Mouse (Mus musculus): Measurements from ENCODE around the gene Gprin1.
"Not testable (repeated sequence)": the region's sequence is repeated elsewhere in the genome, so short reads cannot be mapped to it uniquely, and the experiment has no call there.

Gene Gprin1

DNA sequence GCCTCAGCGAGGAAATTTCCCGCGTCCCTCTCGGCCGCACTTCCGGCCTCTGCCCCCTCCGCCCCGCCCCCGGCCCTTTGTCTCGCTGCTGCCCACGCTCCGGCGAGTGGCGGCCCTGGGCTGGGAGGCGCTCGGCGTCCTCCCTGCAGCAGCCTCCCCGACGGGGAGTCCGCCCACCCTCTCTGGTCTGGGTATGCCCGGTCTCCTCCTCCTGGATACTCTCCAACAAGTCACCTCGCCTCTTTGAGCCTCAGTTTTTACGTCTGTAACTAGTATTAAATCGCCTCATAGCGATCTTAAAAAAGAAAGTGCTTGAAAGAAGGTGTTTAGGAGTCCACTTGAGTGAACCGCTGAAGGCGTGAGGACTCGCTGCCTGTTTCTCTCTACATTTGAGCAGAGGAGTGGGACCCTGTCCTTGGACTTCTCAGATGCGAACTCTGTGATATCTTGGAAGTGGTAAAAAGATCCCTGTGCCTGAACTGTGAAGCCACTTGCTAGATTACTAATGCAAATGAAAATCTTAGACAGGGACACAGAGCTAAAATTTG lies at the start of gene Gprin1:
Gene Gprin1 (minus strand): TSS at position 11 of the 548 bp plus-strand sequence.
- DNase-seq (ENCODE audit: low read depth) = no peak

GRCm38 (mm10) chr13:54798740-54799139 lies 49.1 kb upstream of the Gprin1 start:
- DNase-seq (ENCODE audit: low read depth) = no peak

DNA sequence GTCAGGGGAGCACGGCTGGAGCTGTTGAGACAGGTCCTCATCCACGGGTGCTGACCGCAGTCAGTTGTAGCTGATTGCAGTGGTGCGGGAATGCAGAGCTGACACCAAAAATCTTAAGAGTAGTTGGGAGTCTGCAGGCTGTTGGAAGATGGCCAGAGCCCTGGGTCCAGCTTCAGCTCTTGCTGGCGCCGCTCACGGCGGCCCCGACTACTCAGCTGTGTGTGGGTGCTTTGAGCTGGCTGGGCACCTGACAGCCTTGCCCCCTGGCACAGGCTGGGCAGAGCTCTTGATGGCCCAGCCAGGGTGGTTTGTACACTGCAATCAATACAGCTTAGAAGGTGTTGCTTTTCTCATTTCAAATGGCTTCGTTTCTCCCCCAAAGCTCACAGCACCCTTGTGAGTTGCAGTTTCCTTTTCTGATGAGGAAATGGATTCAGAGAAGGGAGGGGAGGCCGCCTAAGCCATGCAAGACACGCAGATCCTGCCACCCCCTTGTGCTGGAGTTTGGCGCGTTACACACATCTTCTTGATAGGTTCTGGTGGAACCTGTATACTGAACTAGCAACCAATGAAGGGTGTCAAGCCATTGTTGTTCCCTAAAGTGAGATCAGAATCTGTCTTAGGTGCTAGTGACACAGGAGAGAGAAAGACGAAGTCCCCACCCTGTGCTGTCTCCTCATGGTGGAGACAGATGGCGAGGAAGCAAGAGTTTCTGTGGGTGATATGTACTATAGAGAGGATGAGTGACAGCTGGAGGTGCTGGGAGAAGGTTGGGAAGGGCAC lies 48.4 kb upstream of the Gprin1 start:
- no peak for DNase-seq (ENCODE audit: low read depth)

DNA sequence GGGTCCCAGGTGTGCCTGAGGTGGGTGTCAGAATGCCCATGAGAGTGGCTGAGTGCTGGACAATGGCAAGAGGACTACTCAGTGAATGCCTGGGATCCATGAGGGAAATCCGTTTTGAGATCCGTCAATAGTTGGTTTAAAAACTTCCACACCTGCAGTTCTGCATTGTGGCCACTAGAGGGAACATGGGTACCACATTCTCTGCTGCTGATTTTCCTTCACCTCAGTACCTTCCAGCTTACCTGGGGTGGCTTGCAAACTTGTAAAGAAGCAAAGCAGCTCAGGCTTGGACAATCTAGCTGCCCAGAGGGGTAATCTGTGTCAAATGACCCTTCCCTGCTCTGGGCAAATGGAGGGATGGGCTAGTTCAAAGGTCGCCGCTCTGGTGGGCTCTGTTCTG lies 47.7 kb upstream of the Gprin1 start:
- peak; percentile 64 for DNase-seq (ENCODE audit: low read depth)

DNA sequence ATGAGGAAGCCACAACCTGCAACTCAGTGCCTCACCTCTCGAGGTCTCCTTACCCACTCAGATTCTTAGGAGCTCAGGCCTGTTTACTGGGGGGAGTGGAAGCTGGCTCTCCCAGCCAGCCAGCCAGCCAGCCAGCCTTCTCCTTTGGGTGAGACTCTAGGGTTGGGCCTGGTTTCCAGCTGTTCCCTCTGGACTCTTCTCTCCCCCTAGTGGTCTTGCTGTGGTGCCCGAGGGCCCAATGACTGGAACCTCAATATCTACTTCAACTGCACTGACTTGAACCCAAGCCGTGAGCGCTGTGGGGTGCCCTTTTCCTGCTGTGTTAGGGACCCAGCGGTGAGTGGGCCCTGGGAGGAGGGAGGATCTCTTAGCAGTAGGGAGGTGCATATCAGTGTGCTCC lies 45.2 kb upstream of the Gprin1 start:
- DNase-seq (ENCODE audit: low read depth) = no peak

GRCm38 (mm10) chr13:54794002-54794577 lies 44.4 kb upstream of the Gprin1 start:
- DNase-seq (ENCODE audit: low read depth) = no peak

DNA sequence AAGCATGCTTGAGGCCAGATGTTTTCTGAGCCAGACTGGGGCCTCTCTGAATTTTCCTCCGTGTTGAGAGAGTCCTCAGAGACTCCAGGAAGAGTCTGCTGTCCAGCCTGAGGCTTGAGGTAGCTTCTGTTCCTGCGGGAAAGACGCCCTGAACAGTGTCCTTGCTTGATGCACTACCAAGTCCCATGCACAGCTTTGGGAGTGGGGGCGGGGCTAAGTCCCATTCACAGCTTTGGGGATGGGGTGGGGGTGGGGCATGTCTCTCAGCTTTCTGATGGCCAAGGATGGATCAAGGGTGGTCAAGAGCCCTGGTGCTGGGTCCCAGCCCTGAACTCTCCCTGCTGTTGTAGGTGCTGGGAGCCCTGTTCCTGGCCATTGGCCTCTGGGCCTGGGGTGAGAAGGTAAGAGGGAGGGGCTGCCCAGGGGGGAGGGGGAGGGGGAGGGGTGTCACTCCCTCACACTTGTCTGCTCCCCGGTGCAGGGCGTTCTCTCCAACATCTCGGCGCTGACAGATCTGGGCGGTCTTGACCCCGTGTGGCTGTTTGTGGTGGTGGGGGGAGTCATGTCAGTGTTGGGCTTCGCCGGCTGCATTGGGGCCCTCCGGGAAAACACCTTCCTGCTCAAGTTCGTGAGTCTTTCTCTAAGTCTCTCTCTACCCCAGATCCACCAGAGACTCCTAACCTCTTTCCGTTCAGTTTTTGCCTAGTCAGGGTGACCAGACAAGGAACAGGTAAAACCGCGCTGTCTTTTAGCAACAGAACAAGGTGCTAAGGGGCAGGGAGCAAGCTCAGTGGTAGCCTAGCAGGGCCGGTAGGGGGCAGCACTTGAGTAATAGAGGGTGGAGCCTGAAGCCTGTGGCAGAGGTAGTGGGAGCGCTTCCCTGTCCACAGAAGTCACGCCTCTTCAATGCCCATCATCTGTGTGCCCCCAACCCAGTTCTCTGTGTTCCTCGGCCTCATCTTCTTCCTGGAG lies 42.9 kb upstream of the Gprin1 start:
- DNase-seq (ENCODE audit: low read depth) = peak; percentile 23

- peak; percentile 28 for DNase-seq (ENCODE audit: low read depth)
These were observed 40.1 kb upstream of the Gprin1 start for GRCm38 (mm10) chr13:54789561-54790397.

GRCm38 (mm10) chr13:54788740-54789560 lies 39.3 kb upstream of the Gprin1 start, which contains the start of gene Tspan17:
Gene Tspan17 (plus strand): TSS chr13:54789377.
- peak; percentile 80 for DNase-seq (ENCODE audit: low read depth)

- not testable (repeated sequence) for DNase-seq (ENCODE audit: low read depth)
These were observed 37.9 kb upstream of the Gprin1 start for GRCm38 (mm10) chr13:54787591-54787990.

DNA sequence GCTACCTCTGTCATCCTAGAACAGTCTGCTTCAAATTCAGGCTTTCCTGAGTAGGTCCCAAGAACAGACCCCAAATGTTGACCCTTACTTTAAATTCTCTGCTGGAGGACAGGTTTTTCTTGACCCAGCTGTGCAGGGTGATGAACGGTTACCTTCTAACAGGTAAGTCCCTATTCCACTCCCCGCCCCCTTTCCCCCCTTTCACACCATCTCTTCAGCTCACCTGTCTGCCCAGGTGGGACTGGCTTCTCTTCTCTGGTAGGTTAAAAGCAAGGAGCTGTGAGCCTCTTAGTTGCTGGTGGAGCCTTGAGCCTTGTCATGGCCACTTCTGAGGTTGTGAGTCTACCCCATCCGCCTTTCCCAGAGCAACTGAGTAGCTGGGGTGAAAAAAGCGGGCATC lies 34.0 kb upstream of the Gprin1 start, which contains the start of gene Eif4e1b:
Gene Eif4e1b (plus strand): TSS at position 301 of the 400 bp plus-strand sequence.
- DNase-seq (ENCODE audit: low read depth) = no peak

- no peak for DNase-seq (ENCODE audit: low read depth)
These were observed 33.6 kb upstream of the Gprin1 start for GRCm38 (mm10) chr13:54783235-54783634.

DNA sequence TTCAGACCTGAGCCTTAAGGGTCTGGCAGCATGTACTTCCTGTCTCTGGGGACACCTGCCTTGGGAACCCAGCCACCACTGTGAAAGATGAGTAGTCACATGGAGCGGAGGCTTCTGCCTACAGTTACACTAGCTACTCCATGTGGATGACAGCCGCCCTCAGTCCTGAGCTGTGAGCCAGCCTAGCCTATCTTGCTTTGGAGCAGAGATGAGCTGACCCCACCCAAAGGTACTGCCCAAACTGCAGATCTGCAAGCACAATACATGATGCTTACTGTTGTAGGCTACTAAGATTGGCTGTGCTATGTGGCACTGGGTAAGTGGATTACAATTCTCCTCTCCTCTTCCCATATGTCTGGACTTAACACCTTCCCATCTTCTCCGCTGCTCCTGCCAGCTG lies 31.4 kb upstream of the Gprin1 start:
- no peak for DNase-seq (ENCODE audit: low read depth)

DNA sequence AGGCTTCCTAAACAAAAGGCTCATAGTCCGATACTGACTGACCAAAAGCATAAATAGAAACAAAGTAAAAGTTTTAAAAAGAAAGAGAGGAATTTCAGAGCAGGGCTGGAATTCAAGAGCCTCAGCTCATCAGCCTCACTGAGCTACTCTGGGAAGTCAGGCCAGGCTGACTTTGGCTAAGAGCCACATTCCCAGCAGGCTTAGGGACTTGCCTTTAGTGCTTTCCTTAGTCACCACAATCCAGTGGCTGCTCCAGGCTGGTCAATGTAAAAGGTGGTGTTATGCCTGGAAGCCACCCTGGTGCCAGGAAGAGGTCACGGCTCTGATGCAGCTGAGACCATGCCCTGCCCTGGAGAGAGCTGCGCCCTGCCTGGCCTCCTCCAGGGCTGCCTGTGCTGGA lies 30.9 kb upstream of the Gprin1 start:
- no peak for DNase-seq (ENCODE audit: low read depth)

DNA sequence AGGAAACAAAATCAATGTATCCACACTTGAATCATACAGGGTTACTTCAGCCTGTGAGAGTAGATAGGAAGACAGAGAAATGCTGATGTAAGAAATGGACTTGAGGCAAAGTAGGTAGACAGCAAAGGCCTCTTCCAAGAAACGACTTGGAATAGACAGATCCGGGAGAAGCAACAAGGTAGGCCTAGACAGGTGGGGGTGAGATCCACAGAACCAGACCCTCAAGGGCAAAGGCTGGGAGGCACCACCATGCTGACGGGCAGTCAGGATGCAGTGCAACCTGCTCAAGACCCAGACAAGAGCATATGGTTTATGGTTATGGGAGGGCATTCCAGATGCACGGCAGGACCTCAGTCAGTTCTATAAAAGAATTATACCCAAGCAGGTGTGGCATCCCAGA lies 17.3 kb upstream of the Gprin1 start:
- DNase-seq (ENCODE audit: low read depth) = no peak

DNA sequence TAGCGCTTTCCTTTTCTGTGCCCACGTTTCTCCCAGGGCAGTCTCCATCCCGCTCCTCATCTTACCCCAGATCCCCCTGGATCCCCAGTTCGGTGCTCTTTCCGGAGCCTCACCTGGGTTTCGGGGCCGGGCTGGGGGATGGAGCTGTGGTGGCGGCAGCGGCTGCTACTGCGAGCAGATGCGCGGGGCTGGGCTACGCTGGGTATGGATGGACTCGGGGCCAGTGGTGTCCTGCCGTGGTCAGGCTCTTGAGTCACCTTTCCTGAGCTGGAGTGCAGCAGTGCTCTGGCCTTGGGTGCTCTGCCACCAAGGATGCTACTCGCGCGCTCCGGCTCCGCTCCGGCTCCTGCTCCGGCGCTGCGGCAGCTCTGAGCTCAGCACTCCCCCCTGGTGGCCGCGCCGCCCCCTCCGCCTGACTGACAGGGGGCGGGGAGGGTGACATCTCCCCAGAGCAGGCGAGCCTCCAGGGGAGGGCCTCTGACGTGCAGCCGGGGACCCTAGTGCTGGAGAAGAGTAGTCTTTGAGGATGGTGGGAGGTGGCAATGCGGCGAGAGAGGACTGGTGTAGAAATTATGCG lies 16.6 kb upstream of the Gprin1 start, which contains the start of gene Sncb:
Gene Sncb (minus strand): TSS at position 404 of the 577 bp plus-strand sequence.
- peak; percentile 51 for DNase-seq (ENCODE audit: low read depth)

DNA sequence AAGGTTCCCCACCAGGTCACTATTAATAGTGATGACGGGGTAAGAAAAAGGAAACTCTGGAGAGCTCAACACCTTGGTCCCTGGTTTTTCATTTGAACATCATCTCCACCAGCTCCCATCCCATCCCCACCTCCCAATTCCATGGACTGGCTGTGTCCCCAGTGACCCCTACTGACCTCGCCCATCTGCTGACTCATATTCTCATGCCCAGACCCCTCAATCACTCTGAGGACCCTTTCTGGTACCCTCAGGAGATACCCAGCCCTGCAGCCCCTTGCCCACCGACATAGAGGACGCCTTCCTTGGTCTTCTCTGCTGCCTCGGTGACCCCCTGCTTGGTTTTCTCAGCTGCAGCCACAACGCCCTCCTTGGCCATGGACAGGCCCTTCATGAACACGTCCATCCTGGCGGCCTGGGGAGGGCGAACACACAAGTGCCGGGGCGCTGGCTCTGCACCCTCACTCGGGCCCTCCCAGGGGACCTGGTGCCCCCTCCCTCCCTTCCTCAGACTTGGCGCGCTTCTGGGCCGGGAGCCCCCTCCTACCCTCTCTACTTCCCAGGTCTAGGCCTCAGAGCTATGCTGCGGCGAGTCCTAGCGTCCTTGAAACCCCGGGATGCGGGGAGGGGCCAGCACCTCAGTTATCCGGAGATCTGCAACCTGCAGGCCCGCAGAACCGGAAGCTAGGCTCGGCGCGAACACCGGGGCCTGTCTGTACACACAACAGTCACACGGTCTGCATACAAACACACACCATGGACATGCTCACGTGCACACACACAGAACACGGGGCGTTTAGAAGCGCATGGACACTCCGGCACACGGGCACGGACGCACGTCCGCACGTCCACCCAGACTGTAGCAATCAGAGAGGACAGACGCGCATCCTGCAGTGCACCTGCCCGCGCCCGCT lies 15.9 kb upstream of the Gprin1 start:
- no peak for DNase-seq (ENCODE audit: low read depth)

GRCm38 (mm10) chr13:54760906-54761305 lies 11.2 kb upstream of the Gprin1 start:
- no peak for DNase-seq (ENCODE audit: low read depth)
